Mouse (Mus musculus) spleen, postnatal 4 days (tissue): ENCODE measurements around the gene Trio.

ENCODE experiments used
- DNase-seq, 2 experiments: peaks; one replicate each; pipeline ENCODE4 v3.0.0; 2022; ENCODE audit warnings: low spot score in 2 of 2

Trio gene

GRCm38 (mm10) chr15:27877831-27878230 lies 147.8 kb downstream of the Trio start:
- no peak for DNase-seq

- DNase-seq: no peak
Measured at GRCm38 (mm10) chr15:27876327-27876726, 149.3 kb downstream of the Trio start.

GRCm38 (mm10) chr15:27875753-27876152 lies 149.9 kb downstream of the Trio start:
- no peak for DNase-seq

DNA sequence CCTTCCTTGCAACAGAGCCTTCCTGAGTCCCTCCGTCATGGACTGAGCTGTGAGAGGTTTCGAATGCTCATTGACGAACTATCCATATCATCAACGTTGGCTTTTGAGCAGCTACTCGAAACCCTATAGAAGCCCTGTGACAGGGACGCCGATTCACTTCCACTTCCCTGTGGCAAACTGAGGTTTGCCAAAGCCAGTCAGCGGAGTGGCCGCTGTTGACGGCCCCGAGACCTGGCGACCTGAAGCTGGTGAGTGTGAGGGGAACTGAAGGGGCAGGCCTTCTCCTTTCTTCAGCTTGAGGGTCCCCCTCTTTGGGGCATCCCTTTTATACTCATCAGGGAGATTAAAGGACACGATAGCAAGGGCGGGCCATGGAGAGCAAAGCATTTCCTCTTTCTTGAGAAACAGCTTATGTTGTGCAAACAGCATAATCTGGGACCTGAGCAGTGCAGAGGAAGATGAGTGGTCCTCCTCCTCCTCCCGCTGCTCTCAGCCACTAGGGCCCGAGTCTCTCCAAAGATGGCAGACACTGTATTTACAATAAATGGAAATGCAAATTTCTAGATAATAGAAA lies 151.8 kb downstream of the Trio start:
- no peak for DNase-seq

- DNase-seq: no peak
Measured at GRCm38 (mm10) chr15:27872286-27872685, 153.4 kb downstream of the Trio start.

DNA sequence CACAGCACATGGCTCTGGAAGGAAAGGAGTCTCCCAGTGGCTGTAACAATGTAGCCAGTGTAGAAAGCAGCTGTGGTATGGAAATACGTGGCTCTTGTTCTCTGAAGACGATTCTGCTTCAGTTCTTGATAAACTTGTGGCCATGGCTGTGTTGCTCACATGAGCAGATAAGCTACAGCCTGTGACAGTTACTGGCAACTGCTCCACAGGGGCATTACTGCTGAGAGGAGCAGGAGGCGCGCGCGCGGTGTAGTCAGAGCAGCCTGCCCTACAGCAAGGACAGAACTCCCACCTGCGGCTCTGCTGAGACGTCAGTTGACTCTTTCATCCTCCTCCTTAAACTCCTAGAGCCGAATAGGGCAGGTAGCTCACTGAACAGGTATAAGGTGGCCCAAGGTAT lies 153.9 kb downstream of the Trio start:
- peak in 1 of 2 experiments; percentile 27 for DNase-seq

GRCm38 (mm10) chr15:27871260-27871659 lies 154.4 kb downstream of the Trio start:
- no peak for DNase-seq

DNA sequence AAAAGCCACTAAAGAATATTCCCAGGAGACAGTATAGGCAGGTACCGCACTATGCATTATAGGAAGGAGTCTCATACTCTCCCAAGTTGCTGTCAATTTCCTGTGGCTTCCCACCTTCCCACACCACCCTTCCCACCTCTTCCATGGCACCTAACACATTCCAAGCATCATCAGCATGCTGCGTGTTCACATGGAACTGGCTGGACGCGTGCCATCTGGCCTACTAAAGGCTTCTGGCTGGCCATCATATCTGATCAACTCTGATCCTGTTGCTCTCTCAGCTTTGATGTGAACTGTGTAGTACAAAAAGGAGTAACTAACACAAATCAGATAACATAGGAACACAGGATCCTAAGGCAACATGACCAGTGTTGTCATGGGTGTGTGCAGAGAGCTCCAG lies 156.6 kb downstream of the Trio start:
- no peak for DNase-seq

DNA sequence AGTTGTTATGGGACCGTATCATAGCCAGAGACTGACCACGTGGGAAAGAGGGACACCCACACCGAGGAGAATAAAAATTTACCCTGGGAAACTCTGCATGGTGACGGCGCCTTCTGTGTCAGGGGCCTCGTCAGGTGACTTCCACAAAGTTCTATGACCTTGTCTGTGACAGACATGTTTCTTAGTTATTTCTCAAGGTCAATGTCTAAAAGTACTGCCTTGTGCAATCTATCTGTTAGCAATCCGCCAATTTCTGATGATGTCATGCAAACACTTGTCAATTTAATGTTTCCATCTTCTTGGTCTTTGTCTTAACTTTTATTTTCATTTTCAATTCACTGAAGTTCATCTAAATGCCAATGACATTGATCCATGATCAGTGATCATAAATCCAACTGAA lies 157.8 kb downstream of the Trio start:
- no peak for DNase-seq

DNA sequence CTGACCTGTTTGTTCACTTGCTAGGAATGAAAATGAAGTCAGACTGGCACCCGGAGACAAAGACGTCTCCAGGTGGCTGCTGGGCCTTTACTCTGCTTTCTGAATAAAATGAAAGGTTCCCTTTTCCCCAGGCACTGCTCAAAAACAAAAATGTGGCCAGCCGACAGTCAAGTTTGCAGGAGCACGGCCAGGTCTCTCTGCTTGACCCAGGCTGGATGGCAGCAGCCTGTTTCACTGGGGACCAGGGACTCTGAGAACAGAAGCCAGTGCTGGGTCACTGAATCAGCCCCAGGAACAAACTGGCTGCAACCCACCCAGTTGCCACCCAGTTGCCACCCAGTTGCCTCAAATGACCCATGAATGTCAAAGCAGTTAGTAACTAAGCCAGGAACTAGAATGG lies 159.2 kb downstream of the Trio start:
- no peak for DNase-seq

- DNase-seq: no peak
Measured at GRCm38 (mm10) chr15:27866053-27866452, 159.6 kb downstream of the Trio start.

- no peak for DNase-seq
Measured at GRCm38 (mm10) chr15:27864397-27864796, 161.3 kb downstream of the Trio start.

- DNase-seq: no peak
Measured at GRCm38 (mm10) chr15:27862949-27863348, 162.7 kb downstream of the Trio start.

DNA sequence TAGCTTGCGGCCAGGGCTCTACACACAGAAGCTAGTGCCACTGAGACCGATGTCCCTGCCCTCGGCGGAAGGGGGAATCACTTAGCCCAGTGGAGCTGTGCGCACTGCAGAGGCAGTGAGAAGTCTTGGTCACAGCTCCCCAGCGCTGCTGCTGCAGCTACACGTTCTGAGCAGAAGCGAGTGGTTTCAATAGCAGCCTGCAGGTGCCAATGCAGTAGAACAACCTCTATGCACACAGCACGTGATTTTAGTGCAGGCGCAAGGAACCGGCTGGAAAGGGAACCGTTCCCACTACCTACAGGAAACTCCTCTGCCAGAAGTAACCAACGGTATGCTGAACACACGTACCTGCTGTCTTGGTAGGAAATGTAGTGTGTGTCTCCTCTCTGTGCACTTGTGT lies 165.2 kb downstream of the Trio start:
- DNase-seq: no peak

DNA sequence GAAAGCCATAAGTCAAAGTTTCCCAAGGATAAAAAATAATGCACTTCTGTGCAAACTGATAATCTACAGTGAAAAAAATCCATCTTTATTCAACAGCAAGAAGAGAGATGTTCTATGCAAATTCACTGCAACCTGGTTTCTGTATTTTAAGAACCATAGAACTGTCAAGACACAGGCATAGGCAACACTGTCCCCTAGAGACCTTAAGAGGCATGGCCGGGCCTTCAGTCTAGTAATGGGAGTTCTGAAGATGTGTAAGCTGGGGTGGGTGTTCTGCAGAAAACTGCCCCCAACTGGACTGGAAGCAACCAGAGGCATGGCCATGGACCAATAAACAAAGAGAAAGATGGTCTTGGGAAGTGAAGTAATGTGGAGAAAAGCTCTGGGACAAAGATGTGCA lies 166.1 kb downstream of the Trio start:
- DNase-seq: no peak

GRCm38 (mm10) chr15:27859115-27859514 lies 166.5 kb downstream of the Trio start:
- peak in 1 of 2 experiments; percentile 40 for DNase-seq

GRCm38 (mm10) chr15:27858179-27858819 lies 167.3 kb downstream of the Trio start:
- DNase-seq: no peak

- no peak for DNase-seq
Measured at GRCm38 (mm10) chr15:27857242-27857641, 168.4 kb downstream of the Trio start.

- DNase-seq: peak in 1 of 2 experiments; percentile 61
Measured at GRCm38 (mm10) chr15:27856050-27856787, 169.4 kb downstream of the Trio start.

DNA sequence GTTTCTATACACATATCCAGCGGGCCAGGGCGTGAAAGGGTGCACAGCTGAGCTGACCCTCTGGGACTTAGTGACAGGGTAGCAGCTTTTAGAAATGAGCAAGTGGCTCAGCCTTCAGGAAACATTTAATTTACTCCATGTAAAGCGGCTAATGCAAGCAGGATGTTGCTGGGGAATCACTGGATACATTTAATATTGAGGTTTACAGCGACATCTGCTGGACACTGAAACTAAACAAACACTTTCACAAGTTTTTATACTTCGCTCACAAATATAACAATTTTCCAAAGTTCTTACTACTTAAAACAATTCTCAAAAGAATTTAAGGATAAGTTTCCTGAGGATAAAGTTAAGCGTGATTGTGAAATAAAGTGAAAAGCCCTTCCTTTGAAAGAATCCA lies 174.3 kb downstream of the Trio start:
- DNase-seq: no peak

- DNase-seq: no peak
Measured at GRCm38 (mm10) chr15:27850904-27851303, 174.7 kb downstream of the Trio start.

DNA sequence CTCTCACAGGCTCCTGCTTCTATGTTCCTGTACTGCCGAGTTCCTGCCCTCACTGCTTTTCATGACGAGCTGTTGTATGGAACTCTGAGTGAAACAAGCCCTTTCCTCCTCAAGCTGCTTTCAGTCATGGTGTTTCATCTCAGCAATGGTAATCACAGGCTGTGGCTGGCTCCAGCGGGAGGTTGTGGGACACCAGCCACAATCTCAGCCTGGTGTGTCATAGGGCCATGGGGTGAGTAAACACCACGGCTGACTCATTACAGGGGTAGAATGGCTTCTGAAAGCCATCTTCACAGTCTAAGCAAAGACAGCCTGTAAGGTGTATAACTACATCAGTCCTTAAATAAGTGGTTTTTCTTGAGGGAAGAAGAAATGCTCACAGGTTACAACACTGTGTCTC lies 175.7 kb downstream of the Trio start:
- no peak for DNase-seq

DNA sequence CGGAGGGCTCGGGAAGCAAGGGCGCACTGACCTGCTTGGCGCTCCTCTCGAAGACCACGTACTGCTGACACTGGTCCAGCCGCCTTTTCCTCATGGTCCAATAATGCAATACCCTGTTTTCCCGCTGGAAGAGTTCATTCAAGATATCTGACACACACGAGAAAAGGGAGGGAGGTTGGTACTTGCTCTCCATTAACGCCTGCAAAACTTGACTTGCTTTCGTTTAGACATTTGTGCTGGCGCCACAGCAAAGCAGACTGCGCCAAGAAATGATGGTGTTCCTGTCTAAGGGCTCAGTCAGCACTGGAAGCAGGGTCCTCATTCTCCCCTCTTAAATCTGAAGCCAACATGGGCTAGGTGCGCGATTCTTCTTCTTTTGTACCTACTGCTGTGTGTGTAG lies 184.0 kb downstream of the Trio start:
- DNase-seq: no peak
